Mouse (Mus musculus): ENCODE data around the gene D5Ertd579e.

D5Ertd579e gene

DNA sequence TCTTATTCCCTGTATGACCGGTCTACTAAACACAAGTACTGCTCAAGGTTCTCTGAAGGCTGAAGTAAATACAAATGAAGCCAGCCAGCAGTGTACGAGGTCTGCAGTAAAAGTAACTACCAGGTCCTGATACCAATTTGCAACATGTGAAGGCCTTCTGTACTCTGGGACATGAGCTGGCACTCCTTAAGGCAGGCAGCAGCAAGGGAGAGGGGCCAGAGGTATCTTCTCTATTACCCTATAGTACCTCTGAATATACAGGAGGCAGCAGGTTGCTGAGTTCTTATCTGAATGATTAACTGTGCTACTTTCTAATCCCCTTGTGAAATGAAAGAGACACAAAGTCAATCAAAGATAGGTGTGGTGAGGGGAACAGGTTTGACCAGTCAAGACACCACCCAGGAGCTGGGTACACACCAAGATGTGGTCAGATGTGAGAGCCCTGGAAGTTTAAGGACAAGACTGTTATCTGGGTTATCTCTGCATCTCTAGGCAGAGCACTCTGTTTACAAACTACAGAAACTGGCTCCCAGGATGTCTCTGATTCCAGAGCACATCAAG is 86.8 kb downstream of the D5Ertd579e start:
- DNase-seq (ENCODE audit: low read depth): no peak

DNA sequence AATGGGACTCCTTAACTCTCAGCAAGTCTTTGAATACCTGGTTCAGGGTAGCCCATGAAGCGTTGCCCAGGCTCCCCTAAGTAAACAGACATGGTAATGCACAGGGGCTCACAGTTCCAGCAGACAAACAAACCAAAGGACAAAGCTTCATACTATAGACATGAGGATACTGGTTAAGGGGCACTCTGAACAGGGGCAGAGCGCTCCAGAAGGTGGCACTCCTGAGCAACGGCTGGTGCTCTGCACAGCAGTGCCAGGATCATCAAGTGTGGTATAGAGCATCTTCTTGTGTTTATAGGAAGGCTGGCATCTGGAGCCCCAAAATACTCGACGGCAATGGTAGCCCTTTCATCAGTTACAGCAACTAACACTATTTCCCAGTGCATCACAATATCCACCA is 92.8 kb downstream of the D5Ertd579e start:
- DNase-seq (ENCODE audit: low read depth): peak; percentile 30

DNA sequence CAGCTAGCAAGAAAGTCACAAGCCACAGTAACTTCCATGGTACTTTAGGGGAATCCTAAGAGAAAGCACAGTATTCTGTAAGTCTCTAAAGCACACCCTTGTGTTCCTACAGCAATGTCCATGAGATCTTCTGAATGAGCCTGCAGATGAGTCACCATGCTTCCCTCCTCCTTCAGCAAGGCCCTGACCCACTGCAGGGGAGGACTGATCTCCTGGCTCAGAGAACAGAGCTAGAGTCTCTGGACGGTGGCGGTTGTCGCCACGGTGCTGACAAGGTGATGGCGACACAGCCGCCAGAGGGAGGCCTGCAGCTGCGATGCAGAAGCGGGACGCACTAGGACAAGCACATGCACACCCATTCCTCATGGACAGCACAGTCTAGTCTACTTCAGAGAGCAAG is 93.8 kb downstream of the D5Ertd579e start:
- no peak for DNase-seq (ENCODE audit: low read depth)

DNA sequence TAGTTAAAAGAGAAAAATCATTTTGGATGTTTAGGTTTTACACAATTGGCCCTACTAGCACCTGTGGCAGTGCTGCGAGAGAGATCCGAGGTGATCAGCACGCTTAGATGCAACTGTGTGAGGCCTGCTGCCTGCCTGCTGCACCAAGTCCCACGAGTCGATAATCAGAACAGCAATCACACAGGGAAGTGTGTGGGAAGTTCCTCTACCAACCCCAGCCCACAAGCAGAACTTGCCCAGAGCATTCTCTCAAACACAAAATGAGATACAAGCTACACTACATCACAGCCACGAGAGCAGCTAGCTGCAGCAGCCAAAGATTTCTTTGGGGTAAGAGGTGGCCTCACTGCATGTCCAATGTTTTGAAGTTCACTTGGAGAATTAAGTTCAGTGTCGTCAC is 94.3 kb downstream of the D5Ertd579e start:
- no peak for DNase-seq (ENCODE audit: low read depth)

DNA sequence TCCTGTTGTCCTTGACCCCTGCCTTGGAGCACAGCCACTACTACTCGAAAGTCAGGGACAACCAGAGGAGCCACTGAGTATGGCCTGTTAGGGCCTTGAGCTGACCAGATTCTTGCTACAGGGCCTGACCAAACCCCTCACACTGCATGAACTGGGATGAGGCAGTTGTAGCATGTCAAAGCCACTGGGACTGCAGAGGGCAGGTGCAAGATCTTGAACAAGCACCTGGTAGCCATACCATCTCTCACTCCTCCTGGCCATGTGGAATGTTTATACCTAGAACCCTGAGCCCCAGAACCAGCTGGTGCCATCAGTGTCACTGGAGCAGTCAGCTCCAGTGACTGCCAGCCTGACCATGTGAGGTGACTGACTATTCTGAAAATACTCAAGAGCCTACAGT is 96.9 kb downstream of the D5Ertd579e start:
- no peak for DNase-seq (ENCODE audit: low read depth)

DNA sequence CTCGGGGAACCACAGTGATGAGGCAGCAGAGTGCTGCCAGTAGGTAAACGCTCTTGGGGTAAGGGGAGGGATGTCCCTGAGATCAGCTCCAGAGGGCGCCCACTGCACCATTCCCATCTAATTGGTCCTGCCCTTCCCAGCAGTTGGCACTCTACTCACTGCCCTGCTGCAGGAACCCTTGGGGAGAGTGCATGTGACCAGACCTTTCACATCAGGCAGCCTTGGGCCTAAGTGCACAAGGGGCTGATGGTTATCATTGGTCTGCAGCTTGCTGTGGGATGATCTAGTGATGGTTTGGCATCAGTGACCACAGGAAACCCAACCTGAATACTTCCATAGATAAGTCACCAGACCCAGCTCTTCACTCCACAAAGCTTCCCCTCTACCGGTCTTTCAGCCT is 98.2 kb downstream of the D5Ertd579e start:
- no peak for DNase-seq (ENCODE audit: low read depth)

DNA sequence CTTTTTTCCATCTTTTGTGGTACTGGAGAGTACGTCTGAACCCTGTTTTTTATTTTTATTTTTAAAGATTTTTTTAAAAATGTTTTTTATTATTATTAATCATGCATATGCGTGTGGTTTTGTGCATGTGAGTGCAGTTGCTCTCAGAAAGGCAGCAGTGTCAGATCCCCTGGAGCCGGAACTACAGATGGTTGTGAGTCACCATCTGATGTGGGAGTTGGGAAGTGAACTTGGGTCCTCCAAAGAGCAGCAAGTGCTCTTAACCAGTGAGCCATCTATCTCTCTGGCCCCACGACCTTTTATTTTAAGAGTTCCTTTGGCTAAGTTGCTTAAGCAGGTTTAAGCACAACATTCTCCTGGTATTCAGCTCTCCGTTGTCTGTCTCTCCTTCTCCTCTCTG is 99.6 kb downstream of the D5Ertd579e start:
- no peak for DNase-seq (ENCODE audit: low read depth)

DNA sequence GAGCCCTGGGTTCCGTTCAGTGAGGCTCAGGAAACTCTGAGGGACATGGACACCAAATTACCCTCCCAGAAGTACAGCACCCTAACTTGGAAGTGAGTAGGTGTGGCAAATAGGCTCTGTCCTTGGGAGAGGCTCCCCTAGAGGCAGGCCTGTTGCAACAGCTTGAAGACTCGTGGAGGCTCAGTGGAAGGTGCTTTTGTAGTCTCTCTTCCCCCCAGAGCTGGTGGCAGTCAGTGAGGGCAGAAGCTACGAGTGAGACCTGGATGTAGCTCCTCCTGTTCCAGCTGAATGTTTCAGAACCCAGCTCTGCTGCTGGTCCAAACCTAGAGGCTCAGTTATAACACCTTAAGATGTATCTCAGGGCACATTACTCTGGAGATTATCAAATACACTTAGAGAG is 100.7 kb downstream of the D5Ertd579e start:
- DNase-seq (ENCODE audit: low read depth): no peak

DNA sequence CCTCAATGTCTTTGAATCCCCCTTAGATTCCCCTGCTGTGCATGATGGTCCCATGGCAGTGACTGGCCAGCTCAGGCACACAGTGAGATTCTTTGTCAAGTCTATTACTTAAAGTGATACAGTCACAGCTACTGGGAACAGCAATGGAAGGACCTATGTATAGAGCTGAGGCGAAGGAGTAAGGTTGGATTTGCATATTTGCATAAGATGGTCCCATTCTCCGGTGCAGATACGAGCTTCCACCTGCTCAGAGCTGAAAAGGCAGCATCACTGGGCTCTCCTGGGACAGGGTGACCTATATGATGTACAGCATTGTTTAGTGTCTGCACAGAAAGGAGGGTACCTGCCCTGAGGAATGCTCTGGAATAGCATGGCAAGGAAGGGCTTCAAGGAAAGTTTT is 101.5 kb downstream of the D5Ertd579e start:
- DNase-seq (ENCODE audit: low read depth): no peak

DNA sequence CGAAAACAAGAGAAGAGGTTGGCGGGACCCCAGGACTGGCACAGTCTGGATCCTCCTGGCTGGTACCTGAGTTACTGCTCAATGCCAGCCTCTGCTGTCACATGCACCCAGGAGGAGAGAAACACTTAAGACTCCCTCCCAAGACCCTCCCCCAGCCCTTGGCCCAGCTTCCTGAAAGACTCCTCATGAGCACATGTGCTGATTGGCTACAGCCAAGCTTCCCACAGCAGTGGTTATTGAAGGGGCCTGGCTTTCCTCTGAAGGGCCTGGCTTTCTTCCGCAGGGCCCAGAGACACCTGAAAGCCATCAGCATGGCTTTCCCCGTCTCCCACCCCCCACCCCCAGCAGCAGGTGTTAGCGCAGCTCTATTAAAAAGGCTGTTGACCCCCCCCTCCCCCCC is 102.6 kb downstream of the D5Ertd579e start, which contains the start of gene Tbc1d14:
Gene Tbc1d14 (minus strand): TSS at position 101 of the 400 bp plus-strand sequence.
- DNase-seq (ENCODE audit: low read depth): no peak

DNA sequence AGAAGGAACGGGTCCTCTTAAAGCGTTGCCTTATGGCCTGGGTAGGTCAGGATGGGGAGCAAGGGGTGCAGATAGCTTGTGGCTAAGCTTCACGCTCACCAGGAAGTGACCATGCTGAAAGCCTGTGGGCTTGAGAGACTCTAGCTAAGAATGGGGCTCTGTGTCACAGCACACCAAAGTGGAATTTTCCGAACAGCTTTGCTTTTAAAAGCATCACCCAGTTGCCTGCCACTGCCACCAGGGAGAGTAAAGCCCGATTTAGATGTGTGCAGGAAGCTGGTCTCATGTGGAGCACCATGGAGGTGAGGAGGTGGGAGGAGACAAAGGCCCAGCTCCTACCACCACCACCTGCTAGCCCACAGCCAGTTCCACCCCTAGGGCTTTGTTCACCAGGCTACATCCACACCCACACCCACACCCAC is 105.3 kb downstream of the D5Ertd579e start:
- no peak for DNase-seq (ENCODE audit: low read depth)

DNA sequence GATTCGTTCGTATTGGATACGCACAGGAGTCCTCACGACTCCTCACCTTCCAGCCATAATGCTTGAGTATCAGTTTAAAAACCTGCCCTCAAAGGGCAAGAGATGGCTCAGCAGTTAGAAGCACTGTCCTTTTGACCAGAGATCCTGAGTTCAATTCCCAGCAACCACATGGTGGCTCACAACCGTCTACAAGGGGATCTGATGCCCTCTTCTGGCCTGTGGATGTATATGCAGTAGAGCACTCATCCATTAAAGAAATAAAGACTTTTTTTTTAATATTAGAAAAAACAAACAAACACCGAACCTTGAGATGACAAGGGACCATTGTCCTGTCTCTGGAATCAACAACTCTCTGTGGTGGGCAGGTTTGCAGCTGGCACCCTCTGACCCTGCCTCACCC is 111.5 kb downstream of the D5Ertd579e start:
- no peak for DNase-seq (ENCODE audit: low read depth)

DNA sequence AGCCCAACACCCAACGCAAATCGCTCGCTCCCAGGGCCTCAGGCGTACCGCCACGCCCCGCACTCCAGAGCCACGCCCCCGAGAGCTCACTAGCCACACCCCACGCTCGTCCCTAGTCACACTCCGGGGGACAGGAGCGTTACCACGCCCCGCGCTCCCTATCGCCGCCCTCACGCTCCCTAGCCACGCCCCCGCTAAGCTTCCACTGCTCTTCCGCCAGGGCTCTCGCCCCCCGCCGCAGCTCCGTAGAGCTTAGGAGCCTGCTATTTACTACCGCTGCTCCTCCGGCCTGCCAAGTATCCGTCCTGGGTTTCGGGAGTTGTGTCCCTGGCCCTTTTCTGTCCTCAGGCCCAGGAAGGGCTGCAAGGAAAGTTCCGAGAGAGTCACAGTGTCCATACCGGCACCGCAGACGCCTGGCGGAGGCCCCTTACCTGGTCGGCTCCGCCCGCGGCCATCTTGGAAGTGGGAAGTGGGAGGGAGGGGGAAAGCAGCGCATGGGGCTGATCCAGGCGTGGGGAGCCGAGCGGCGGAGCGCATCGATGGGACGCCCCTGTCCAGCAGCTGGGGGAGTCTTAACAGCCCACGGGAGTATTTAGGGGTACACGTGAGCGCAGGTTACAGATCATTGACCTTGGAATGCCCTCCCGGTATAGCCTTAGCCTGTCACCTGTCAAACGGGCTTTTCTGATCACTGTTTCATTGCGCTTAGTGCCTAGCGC is 113.7 kb downstream of the D5Ertd579e start:
- DNase-seq (ENCODE audit: low read depth): peak; percentile 99

DNA sequence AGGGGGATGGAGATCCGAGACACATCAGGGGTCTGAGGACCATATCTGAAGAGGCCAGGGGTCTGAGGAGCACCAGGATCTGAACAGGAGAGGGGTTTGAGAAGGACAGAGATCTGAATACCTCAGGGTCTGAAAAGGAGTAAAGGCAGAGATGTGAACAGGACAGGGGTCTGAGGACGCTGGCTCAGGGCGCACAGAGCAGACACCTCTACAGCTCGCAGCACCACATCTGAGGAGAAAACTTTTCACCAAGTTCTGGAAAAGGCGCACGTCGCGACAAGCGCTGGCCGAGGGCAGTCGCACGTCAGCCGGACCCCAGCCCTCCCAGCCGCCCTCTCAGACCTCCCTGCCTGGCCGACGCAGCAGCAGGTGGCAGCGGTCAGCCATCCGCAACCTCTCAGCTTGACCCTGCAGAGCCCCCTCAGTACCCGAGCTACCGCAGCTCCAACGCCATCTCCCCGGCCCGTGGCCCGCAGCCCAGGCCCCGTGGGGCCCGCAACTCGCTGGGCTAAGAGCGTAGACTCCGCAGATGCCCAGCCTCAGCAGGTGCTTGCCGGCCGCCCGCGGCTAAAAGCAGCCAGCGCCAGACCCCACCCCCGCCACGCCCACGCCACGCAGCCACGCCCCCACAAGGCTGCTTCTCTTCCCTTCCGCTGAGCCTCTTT is 114.4 kb downstream of the D5Ertd579e start:
- no peak for DNase-seq (ENCODE audit: low read depth)

DNA sequence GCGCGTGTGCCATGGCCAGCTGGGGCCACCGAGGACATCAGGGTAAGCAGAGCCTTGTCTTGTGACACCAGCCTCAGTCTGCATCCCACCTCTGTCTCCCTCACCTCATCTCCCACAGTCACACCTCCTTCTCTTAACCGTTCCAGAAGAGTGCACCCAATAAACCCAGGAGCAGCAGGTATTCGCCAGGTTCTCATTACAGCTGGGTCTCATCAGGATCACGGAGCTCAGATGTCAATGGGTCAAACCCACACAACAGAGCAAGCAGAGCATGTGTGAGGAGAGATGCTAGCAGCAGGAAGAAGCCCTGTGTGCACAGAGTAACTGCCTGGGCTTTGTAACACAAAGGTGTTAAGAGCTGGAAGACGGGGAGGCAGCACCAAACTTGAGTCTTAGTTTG is 115.9 kb downstream of the D5Ertd579e start:
- no peak for DNase-seq (ENCODE audit: low read depth)

DNA sequence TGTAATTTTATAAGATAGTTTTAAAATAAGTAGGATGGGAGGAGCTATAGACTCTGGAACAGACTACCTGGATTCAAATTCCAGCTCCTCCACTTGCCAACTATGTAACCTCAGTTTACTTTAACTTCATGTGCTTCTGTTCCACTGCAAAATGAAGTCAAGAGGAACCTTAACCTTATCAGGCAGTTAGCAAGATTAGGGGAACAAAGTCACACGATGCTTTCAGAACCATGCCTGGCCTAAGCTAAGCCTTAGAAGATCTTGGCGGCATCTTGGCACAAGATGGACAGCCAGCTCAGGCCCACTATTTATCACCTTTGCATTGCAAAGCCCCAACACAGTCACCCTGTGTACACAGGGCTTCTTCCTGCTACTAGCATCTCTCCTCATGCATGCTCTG is 116.8 kb downstream of the D5Ertd579e start:
- no peak for DNase-seq (ENCODE audit: low read depth)

DNA sequence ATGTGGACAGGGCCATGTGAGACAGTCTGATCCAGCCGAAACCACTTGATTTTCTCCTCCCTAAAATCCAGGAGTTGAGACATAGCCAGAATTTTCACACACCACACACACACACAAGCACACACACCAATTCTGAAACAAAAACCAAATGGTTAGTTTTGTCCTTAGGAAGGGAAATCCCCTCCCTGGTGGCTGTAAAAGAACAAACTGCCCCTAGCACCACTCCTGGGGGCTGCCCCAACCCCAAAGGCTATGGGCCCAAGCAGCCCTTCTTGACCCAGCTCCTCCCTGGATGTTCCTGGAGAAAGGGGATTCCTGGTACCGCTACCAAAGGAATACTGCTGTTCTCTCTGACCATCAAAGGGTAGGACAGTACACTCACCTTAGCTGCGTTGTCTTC is 119.4 kb downstream of the D5Ertd579e start:
- no peak for DNase-seq (ENCODE audit: low read depth)

DNA sequence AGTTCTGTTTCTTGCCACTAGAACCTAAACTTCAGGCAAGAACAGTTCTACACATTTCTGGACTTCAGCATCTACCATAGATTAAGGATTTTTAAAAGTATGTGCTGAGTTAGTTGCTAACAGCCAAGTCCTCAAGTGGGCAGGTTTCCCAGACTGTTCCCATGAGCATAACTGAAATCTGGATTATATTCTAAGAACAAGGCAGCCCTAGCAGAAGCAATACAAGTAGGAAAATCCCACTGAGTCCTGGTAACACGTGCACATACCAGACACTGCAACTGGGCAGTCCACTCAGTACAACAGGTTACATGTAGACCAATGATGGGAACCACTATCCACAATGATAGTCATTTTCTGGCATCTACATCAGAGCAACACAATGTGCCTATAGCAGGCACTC is 120.1 kb downstream of the D5Ertd579e start:
- no peak for DNase-seq (ENCODE audit: low read depth)

DNA sequence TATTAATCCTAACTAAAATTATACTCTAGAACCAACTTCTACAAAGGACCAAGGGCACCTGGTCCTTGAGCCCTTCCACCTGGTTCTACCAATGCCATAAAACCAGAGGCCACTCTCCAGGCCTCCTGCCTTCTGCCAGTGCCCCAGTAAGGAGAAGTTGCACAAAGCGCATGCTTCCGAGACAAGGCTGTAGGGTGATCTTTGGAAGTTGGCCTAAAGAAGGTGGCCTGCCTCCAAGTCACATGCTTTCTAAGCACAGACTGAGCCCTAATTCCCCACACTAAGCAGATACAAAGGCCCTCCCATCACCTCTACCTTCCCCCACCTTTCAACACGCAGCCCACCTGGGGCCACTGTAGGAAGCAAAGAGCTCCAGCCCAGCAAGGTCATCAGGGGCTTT is 120.6 kb downstream of the D5Ertd579e start:
- no peak for DNase-seq (ENCODE audit: low read depth)

DNA sequence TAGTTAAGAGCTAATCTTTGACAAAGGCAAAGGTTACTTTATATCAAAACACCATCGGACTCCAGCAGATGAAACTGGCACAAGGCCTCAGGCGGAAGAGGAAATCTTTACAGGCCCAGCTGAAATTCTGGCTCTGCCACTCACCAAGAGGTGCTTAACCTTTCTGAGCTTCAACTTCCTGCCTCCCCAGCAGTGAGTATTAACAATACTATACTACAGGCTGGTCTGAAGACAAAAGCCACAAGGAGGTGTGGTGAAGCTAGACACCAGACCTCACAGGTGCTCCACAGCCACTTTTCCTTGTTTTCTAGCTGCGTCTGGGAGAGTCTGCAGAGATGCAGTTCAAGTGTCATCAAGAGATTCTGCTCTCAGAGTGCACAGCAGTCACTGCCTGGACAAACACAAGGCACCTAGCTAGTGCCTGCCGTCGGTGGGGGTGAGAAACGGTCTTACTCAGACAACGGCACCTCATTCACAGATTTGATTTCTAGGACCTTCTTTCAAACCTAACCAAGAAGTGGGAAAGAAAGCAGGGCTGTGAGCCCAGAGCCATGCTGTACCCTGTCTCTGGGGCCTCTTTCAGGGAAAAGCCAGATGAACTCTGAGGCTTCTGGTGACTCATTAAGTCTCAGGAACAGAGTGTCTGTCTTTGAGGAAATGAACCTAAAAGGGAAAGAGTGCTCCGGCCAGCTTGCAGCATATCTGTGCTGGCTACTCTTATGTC is 121.5 kb downstream of the D5Ertd579e start:
- DNase-seq (ENCODE audit: low read depth): peak; percentile 31

DNA sequence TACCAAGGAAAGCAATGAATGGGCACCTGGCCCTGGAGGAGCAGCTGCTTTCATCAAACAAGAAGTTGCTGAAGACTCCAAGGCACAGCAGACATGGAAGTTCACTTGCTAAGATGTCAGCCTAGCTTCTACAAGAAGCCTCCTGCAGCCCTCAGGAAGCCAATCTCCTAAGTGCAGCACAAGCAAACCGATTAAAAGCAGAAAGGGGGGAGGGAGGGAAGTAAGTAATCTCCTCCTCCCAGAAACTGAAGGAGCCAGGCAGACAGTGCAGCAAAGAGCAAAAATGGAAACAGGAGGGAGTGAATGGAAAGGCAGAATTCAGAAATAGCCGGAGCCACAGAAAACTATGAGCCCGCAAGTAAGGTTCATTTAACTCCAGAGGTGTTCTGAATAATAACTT is 122.5 kb downstream of the D5Ertd579e start:
- peak; percentile 60 for DNase-seq (ENCODE audit: low read depth)

DNA sequence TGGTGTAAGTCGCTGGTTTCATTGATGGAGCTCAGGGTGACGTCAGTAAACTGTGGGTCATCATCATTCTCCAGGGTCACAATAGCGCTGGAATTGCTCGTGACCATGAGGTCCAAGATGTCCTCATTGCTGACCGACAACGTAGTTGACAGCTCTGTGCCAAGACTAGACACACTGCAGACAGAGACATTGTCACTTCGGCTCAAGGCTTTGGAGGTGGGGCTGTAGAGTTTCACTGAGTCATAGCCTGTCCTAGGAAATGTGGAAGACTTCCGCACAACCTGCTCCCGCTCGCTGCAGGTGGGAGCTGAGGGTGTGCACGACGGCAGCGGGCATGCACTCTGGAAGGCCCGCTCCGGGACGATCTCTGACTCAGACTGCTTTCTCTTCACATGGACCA is 124.5 kb downstream of the D5Ertd579e start:
- DNase-seq (ENCODE audit: low read depth): no peak

All from c-Kit-positive CD71-positive TER-119-negative erythroid progenitor cells, embryonic 14.5 days (primary cell).